In the genomic region with DNA sequence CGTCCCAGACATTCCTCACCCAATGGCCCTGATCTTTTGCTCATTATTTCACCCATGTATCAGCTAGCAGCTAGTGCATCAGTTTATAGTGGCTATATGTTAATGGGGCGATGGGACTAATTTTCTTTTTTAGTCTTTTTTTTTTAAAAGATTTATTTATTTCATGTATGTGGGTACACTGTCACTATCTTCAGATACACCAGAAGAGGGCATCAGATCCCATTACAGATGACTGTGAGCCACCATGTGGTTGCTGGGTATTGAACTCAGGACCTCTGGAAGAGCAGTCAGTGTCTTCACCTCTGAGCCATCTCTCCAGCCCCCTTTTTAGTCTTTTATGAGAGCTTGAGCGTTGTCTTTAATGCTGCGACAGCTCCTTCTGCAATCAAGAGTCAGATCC, we compare ENCODE assay signal across 1 mouse cellular context.
TF ChIP-seq lines count a peak whose summit lies in the region.

No protein-coding gene starts in this region.

TF ChIP-seq in CH12.LX, 34 proteins besides CTCF, POLR2A, EP300 and RAD21:
- TF ChIP-seq MYC (IDR thresholded peaks at IDR 0.05; ENCODE audit: low read depth, low read length) (0 out of 2 replicates have a peak, but pooled peaks have one; percentile 48), SMC3 (IDR thresholded peaks at IDR 0.05; ENCODE audit: low read depth, low read length) (peak; percentile 48)
